Mouse (Mus musculus) megakaryocyte, embryonic 14.5 days (primary cell): Measurements from ENCODE around the gene Ccdc33.

Experiments used
- FLI1 ChIP-seq: IDR thresholded peaks from 2 replicates; pipeline ENCODE4 v1.6.1; 2012; ENCODE audit warnings: low read length, inconsistent platforms, mixed read lengths
- GATA1 ChIP-seq: IDR thresholded peaks from 3 replicates; pipeline ENCODE4 v1.6.1; 2012; ENCODE audit warnings: mixed read lengths, low read length, inconsistent platforms, borderline replicate concordance

DNA sequence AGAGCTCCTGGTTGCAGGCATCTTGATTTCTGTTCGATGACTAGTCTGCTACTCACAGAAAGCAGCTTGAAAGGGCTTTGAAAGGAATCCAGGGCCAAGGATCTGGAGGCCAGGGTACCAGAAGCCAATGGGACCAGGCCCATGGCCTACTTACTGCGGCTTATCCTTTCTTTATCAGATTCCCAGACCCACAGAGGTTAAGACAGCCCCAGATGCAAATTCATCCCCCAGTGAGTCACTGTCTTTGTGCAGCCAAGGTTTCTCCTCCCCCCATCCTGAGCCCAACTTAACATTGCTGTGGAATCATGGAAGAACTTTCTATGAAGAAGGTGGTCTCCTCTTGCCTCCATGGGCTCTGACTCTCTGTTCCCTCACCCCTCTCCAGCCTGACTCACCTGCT, 106.1 kb downstream of the Ccdc33 start:
- TF ChIP-seq GATA1 (no peak), FLI1 (no peak)
